ENCODE assay signal across 20 mouse cellular contexts in genomic region chr17:46698515-46698914, GRCm38 (mm10). TPM values are rescaled to one million over a fixed set of nuclear protein-coding genes. Genes with fewer than 3 reads are reported as not detected.
DNase-seq lines count a peak whose midpoint lies in the region; ATAC-seq and TF ChIP-seq lines count a peak whose summit lies in the region.
"Had no signal": no experiment of that assay in that cellular context is flagged by ENCODE, and none has a peak within 500 bp of the region (broad histone marks: within the 10 kb centered on the region; RNA-seq: fewer than 3 reads in every experiment).

No protein-coding gene starts in this region.

- peaks cover 48% of the 10 kb centered on the region for H3K79me2 ChIP-seq in myocyte (ENCODE audit: control insufficient read depth, insufficient read depth)

- no peak overlapping the region for H3K4me2 ChIP-seq in intestine, embryonic 16.5 days (ENCODE audit: low read depth, low read length)
- no peak overlapping the region for H3K4me2 ChIP-seq in intestine, embryonic 15.5 days (replicated peaks)
- peak overlapping the region; percentile 59 for H3K4me2 ChIP-seq in myocyte (ENCODE audit: low read depth)
- no peak overlapping the region for H3K4me2 ChIP-seq in forebrain, embryonic 15.5 days (replicated peaks)
- H3K4me2 ChIP-seq: embryonic facial prominence, embryonic 15.5 days; heart, embryonic 15.5 days; hindbrain, embryonic 14.5 days had no signal

- H3K9ac ChIP-seq in intestine, embryonic 16.5 days (ENCODE audit: low read depth, low read length), result no peak overlapping the region
- no peak overlapping the region for H3K9ac ChIP-seq in intestine, embryonic 15.5 days
- no peak overlapping the region for H3K9ac ChIP-seq in forebrain, embryonic 15.5 days (replicated peaks)
- H3K9ac ChIP-seq: embryonic facial prominence, embryonic 15.5 days; heart, embryonic 15.5 days; hindbrain, embryonic 14.5 days had no signal

- no peaks in the 10 kb centered on the region for H3K27me3 ChIP-seq in intestine, embryonic 16.5 days (replicated peaks; ENCODE audit: control insufficient read depth, insufficient read depth, low read length)
- no peaks in the 10 kb centered on the region for H3K27me3 ChIP-seq in intestine, embryonic 15.5 days (replicated peaks)
- no peaks in the 10 kb centered on the region for H3K27me3 ChIP-seq in myocyte (ENCODE audit: control insufficient read depth, insufficient read depth, insufficient read length)
- no peaks in the 10 kb centered on the region for H3K27me3 ChIP-seq in forebrain, embryonic 15.5 days
- H3K27me3 ChIP-seq: CH12.LX; embryonic facial prominence, embryonic 15.5 days; heart, embryonic 15.5 days had no signal

- no peak overlapping the region for H3ac ChIP-seq in myocyte (ENCODE audit: control insufficient read depth, insufficient read length)

- 0 out of 2 replicates have a peak, but pooled peaks cover 2% of the 10 kb centered on the region for H3K36me3 ChIP-seq in intestine, embryonic 16.5 days (ENCODE audit: control insufficient read depth, insufficient read depth, low read length)
- H3K36me3 ChIP-seq in intestine, embryonic 15.5 days, result peaks cover 5% of the 10 kb centered on the region; the same call in 1 of the 2 replicates
- no peaks in the 10 kb centered on the region for H3K36me3 ChIP-seq in myocyte (ENCODE audit: control insufficient read depth, insufficient read depth)
- H3K36me3 ChIP-seq in forebrain, embryonic 15.5 days, result peaks cover 8% of the 10 kb centered on the region; the same call in 1 of the 2 replicates

- WGBS in intestine, embryonic 16.5 days, result 87% methylated on average over 6 of the region's 6 CpGs
- 84% methylated on average over 6 of the region's 6 CpGs for WGBS in intestine, embryonic 15.5 days
- WGBS in forebrain, embryonic 15.5 days, result 93% methylated on average over 6 of the region's 6 CpGs

- peak; percentile 39 for DNase-seq in adrenal gland, postnatal 14 days
- no peak for DNase-seq in adrenal gland, adult (ENCODE audit: inconsistent age in 2 of 2, low spot score in 1 of 2)
- no peak for DNase-seq in ovary, postnatal 10 days (ENCODE audit: low spot score)
- DNase-seq: adrenal gland, adult 8-10 months; cerebellum, adult 11 months; cerebellum, adult 8-10 months; cerebellum, postnatal 14 days; embryo, embryonic 11 days had no signal

- H3K4me1 ChIP-seq in intestine, embryonic 16.5 days (ENCODE audit: control insufficient read depth, insufficient read depth, low read length), result peaks cover 22% of the 10 kb centered on the region
- peaks cover 29% of the 10 kb centered on the region for H3K4me1 ChIP-seq in intestine, embryonic 15.5 days (replicated peaks)
- peaks cover 26% of the 10 kb centered on the region for H3K4me1 ChIP-seq in forebrain, embryonic 15.5 days

- no peak overlapping the region for H3K4me3 ChIP-seq in intestine, embryonic 16.5 days (ENCODE audit: low read length)
- H3K4me3 ChIP-seq in intestine, embryonic 15.5 days (replicated peaks), result no peak overlapping the region
- no peak overlapping the region for H3K4me3 ChIP-seq in myocyte
- no peak overlapping the region for H3K4me3 ChIP-seq in forebrain, embryonic 15.5 days
- H3K4me3 ChIP-seq: embryonic facial prominence, embryonic 15.5 days; erythroblast, embryonic 14.5 days; forebrain, embryonic 10.5 days; heart, embryonic 15.5 days; hindbrain, embryonic 10.5 days had no signal

- ATAC-seq in intestine, embryonic 16.5 days, result peak; percentile 29; the same call in 1 of the 2 replicates
- ATAC-seq in intestine, embryonic 15.5 days, result no peak
- ATAC-seq in forebrain, embryonic 15.5 days (replicated peaks), result no peak
- ATAC-seq: forebrain, embryonic 14.5 days had no signal

- no peak for TF ChIP-seq POLR2A in myocyte (IDR thresholded peaks at IDR 0.05; ENCODE audit: insufficient read length, low read depth)

- no peaks in the 10 kb centered on the region for H3K9me3 ChIP-seq in intestine, embryonic 16.5 days (ENCODE audit: control insufficient read depth, low read length)
- no peaks in the 10 kb centered on the region for H3K9me3 ChIP-seq in intestine, embryonic 15.5 days
- no peaks in the 10 kb centered on the region for H3K9me3 ChIP-seq in forebrain, embryonic 15.5 days
- H3K9me3 ChIP-seq: embryonic facial prominence, embryonic 15.5 days; forebrain, embryonic 10.5 days; heart, embryonic 15.5 days; hindbrain, embryonic 10.5 days had no signal

- no peak overlapping the region for H3K27ac ChIP-seq in intestine, embryonic 16.5 days (ENCODE audit: low read length)
- H3K27ac ChIP-seq in intestine, embryonic 15.5 days, result no peak overlapping the region
- H3K27ac ChIP-seq in forebrain, embryonic 15.5 days (replicated peaks), result no peak overlapping the region
- H3K27ac ChIP-seq: embryonic facial prominence, embryonic 15.5 days; forebrain, embryonic 10.5 days; heart, embryonic 15.5 days; hindbrain, embryonic 10.5 days; hindbrain, embryonic 14.5 days had no signal

TF ChIP-seq in myocyte, 11 proteins besides CTCF, POLR2A, EP300 and RAD21:
- no peak for TF ChIP-seq TCF3 (IDR thresholded peaks at IDR 0.05; ENCODE audit: insufficient read length, low read depth)
- TF ChIP-seq MYOG (IDR thresholded peaks at IDR 0.05; ENCODE audit: control insufficient read depth in 1 of 3, insufficient read depth in 1 of 3, insufficient read length in 2 of 3, low read depth in 2 of 3), result peak in 1 of 3 experiments; percentile 55
TF ChIP-seq in myocyte: peak in this region for 1.

RNA-seq across cellular contexts. Expression of gene Ppp2r5d, which starts 6.4 kb away (rescaled TPM):
- 47.1 and 49.0 TPM in 2 replicates for total RNA-seq in adrenal gland, postnatal 14 days (2021)
- 69.7 and 73.4 TPM in 2 replicates for polyA plus RNA-seq in intestine, embryonic 16.5 days (2015; fragmentation: Nextera tagmentation; extraction: Ambion mirVana)
- polyA plus RNA-seq in intestine, embryonic 15.5 days (2015; fragmentation: Nextera tagmentation; extraction: Ambion mirVana), result 71.8 and 79.9 TPM in 2 replicates
- 79.6 TPM for polyA plus RNA-seq in myocyte (2012; fragmentation: generic; extraction: Trizol)
- polyA plus RNA-seq in forebrain, embryonic 15.5 days (2015; fragmentation: Nextera tagmentation; extraction: Ambion mirVana), result 88.0 and 93.4 TPM in 2 replicates

RNA-seq across cellular contexts. Expression of gene Pex6, which starts 12.7 kb away (rescaled TPM):
- total RNA-seq in adrenal gland, postnatal 14 days (2021), result 70.2 and 72.3 TPM in 2 replicates
- 17.1 and 20.8 TPM in 2 replicates for polyA plus RNA-seq in intestine, embryonic 16.5 days (2015; fragmentation: Nextera tagmentation; extraction: Ambion mirVana)
- polyA plus RNA-seq in intestine, embryonic 15.5 days (2015; fragmentation: Nextera tagmentation; extraction: Ambion mirVana), result 22.6 and 24.8 TPM in 2 replicates
- 29.6 TPM for polyA plus RNA-seq in myocyte (2012; fragmentation: generic; extraction: Trizol)
- 25.2 and 27.9 TPM in 2 replicates for polyA plus RNA-seq in forebrain, embryonic 15.5 days (2015; fragmentation: Nextera tagmentation; extraction: Ambion mirVana)

RNA-seq across cellular contexts. Expression of gene Klhdc3, which starts 17.8 kb away (rescaled TPM):
- total RNA-seq in adrenal gland, postnatal 14 days (2021), result 80.0 and 83.6 TPM in 2 replicates
- polyA plus RNA-seq in intestine, embryonic 16.5 days (2015; fragmentation: Nextera tagmentation; extraction: Ambion mirVana), result 107 and 111 TPM in 2 replicates
- polyA plus RNA-seq in intestine, embryonic 15.5 days (2015; fragmentation: Nextera tagmentation; extraction: Ambion mirVana), result 104 and 107 TPM in 2 replicates
- 128 TPM for polyA plus RNA-seq in myocyte (2012; fragmentation: generic; extraction: Trizol)
- 181 and 187 TPM in 2 replicates for polyA plus RNA-seq in forebrain, embryonic 15.5 days (2015; fragmentation: Nextera tagmentation; extraction: Ambion mirVana)

RNA-seq across cellular contexts. Expression of gene Mea1, which starts 19.9 kb away (rescaled TPM):
- 80.5 and 90.2 TPM in 2 replicates for total RNA-seq in adrenal gland, postnatal 14 days (2021)
- polyA plus RNA-seq in intestine, embryonic 16.5 days (2015; fragmentation: Nextera tagmentation; extraction: Ambion mirVana), result 164 and 169 TPM in 2 replicates
- 133 and 151 TPM in 2 replicates for polyA plus RNA-seq in intestine, embryonic 15.5 days (2015; fragmentation: Nextera tagmentation; extraction: Ambion mirVana)
- 145 TPM for polyA plus RNA-seq in myocyte (2012; fragmentation: generic; extraction: Trizol)
- polyA plus RNA-seq in forebrain, embryonic 15.5 days (2015; fragmentation: Nextera tagmentation; extraction: Ambion mirVana), result 214 and 222 TPM in 2 replicates

RNA-seq across cellular contexts. Expression of gene Rrp36, which starts 24.4 kb away (rescaled TPM):
- 23.7 and 25.7 TPM in 2 replicates for total RNA-seq in adrenal gland, postnatal 14 days (2021)
- polyA plus RNA-seq in intestine, embryonic 16.5 days (2015; fragmentation: Nextera tagmentation; extraction: Ambion mirVana), result 64.8 and 67.4 TPM in 2 replicates
- 56.4 and 58.4 TPM in 2 replicates for polyA plus RNA-seq in intestine, embryonic 15.5 days (2015; fragmentation: Nextera tagmentation; extraction: Ambion mirVana)
- 45.8 TPM for polyA plus RNA-seq in myocyte (2012; fragmentation: generic; extraction: Trizol)
- 49.5 and 49.9 TPM in 2 replicates for polyA plus RNA-seq in forebrain, embryonic 15.5 days (2015; fragmentation: Nextera tagmentation; extraction: Ambion mirVana)
